Mouse (Mus musculus) ES-E14 (cell line): ENCODE data around the gene G3bp1. TPM values are rescaled to one million over a fixed set of nuclear protein-coding genes. Genes with fewer than 3 reads are reported as not detected.

Experiments used
- DNase-seq: peaks from one replicate; pipeline ENCODE4 v3.0.0-alpha.2; 2013; ENCODE audit warnings: low read depth, low spot score
- H3K27ac ChIP-seq: 2 replicates; pipeline ENCODE4 v1.5.1; 2012; ENCODE audit warnings: low read depth, mild to moderate bottlenecking, low read length, moderate library complexity, mixed read lengths; ENCODE audit not compliant: poor library complexity, insufficient read depth, severe bottlenecking
- H3K36me3 ChIP-seq: 2 replicates; pipeline ENCODE4 v1.6.1; 2012; ENCODE audit warnings: mild to moderate bottlenecking, low read length, moderate library complexity, mixed read lengths; ENCODE audit not compliant: control insufficient read depth, poor library complexity, insufficient read depth, severe bottlenecking
- H3K4me1 ChIP-seq, 2 experiments: fragments of 150-350 bp in 1 of 2; sonication (generic) in 1 of 2; 2 replicates each; pipeline ENCODE4 v1.6.1; 2012; ENCODE audit warnings: low read length in 2 of 2, mild to moderate bottlenecking in 1 of 2, mixed read lengths in 1 of 2; ENCODE audit not compliant: control insufficient read depth in 2 of 2, insufficient read depth in 2 of 2, poor library complexity in 1 of 2
- H3K4me3 ChIP-seq, 2 experiments: fragments of 150-350 bp in 1 of 2; sonication (generic) in 1 of 2; 2 replicates each; pipeline ENCODE4 v1.5.1; 2012; ENCODE audit warnings: low read length in 2 of 2, low read depth in 1 of 2, mild to moderate bottlenecking in 1 of 2, mixed read lengths in 1 of 2; ENCODE audit not compliant: insufficient read depth in 1 of 2, poor library complexity in 1 of 2, severe bottlenecking in 1 of 2
- H3K9ac ChIP-seq: 2 replicates; pipeline ENCODE4 v1.6.1; 2012; ENCODE audit warnings: low read depth, mild to moderate bottlenecking, low read length, mixed read lengths; ENCODE audit not compliant: poor library complexity, insufficient read depth, severe bottlenecking
- H3K9me3 ChIP-seq: fragments of 150-350 bp; sonication (generic); 2 replicates; pipeline ENCODE4 v1.6.1; 2012; ENCODE audit warnings: low read depth, mild to moderate bottlenecking, low read length; ENCODE audit not compliant: control insufficient read depth, insufficient read depth
- CHD2 ChIP-seq: IDR thresholded peaks from 2 replicates; pipeline ENCODE4 v1.6.1; 2014; ENCODE audit warnings: mild to moderate bottlenecking, low read depth, low read length, inconsistent platforms
- HCFC1 ChIP-seq: IDR thresholded peaks from 2 replicates; pipeline ENCODE4 v1.6.1; 2012; ENCODE audit warnings: low read length, inconsistent platforms, borderline replicate concordance; ENCODE audit not compliant: insufficient read depth
- MAFK ChIP-seq: IDR thresholded peaks from 2 replicates; pipeline ENCODE4 v1.6.1; 2014; ENCODE audit warnings: mild to moderate bottlenecking, low read depth, low read length, inconsistent platforms; ENCODE audit not compliant: insufficient read depth
- ZC3H11A ChIP-seq: IDR thresholded peaks from 2 replicates; pipeline ENCODE4 v1.6.1; 2012; ENCODE audit warnings: low read depth, mild to moderate bottlenecking, inconsistent platforms, low read length, borderline replicate concordance
- ZNF384 ChIP-seq: IDR thresholded peaks from 2 replicates; pipeline ENCODE4 v1.6.1; 2012; ENCODE audit warnings: low read depth, low read length, inconsistent platforms
- in situ Hi-C, 2 experiments: fragments of 600-800 bp; cut with MboI; formaldehyde crosslinking; loops; one replicate each; pipeline ENCODE4 v1.15.1; 2025; ENCODE audit warnings: low sequenced_read_pairs in 2 of 2, inconsistent platforms in 1 of 2; ENCODE audit not compliant: unreplicated experiment in 2 of 2
- total RNA-seq: library from RNA; depleted of rRNA; stranded (reverse); fragments of 300-350 nt; gene quantifications from 2 replicates; pipeline ENCODE4 v1.2.3, GENCODE M21; 2012; rRNA removed

The G3bp1 gene
- total RNA-seq: 178 and 189 TPM in 2 replicates

DNA sequence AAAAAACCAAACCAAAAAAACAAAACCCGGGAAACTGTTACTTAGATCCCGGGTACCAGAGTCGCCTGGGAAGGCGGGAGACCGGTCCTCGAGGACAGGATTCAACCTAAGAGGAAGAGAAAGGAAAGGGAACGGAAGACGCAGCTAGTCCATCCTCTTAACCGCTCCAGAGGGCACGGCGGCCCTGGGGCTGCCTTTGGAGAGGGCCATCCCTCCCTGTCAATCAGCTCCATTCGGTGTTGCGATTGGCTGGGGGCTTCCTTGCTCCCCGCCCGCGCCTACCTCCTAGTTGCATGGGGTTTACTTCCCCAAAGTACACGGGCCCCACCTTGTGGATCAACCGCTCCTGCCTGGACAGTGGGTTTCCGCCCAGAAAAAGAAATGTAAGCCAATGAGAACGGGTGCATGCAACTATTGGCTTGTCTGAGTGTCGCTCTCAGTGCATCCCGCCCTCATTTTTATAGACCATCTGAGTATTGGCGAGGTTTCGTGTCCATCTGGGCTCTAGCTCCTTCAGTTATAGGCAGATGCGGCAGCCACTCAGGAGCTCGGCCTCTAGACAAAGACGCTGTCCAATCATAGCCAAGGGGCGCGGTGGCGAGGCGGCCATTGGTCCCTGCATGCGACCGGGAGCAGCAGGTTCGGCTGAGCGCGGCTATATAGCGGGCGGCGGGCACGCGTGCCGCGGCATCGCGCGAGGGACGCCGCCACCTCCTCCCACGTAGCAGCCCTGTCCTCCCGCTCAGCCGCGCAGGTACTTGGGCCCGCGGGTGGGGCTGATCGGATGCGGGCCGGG is at the start of gene G3bp1:
Gene G3bp1 (plus strand): TSS at position 638 of the 796 bp plus-strand sequence.
- Histone ChIP-seq H3K27ac (peak within 1 kb of the TSS; percentile 92), H3K9ac (peak within 1 kb of the TSS; percentile 95), H3K36me3 (peaks cover 14% of the 10 kb centered on the region), H3K4me1 (peaks cover 2 to 3% of the 10 kb centered on the region in 2 experiments; a peak in 2 of 4 replicates), H3K4me3 (peak within 1 kb of the TSS; percentile 93 to 96), H3K9me3 (no peaks in the 10 kb centered on the region)
- TF ChIP-seq CHD2: peak; percentile 97
- TF ChIP-seq ZNF384: no peak
- TF ChIP-seq HCFC1: peak; percentile 49; the same call in 1 of the 2 replicates
- peak; percentile 99 for DNase-seq
- in situ Hi-C loops: no loop called here

DNA sequence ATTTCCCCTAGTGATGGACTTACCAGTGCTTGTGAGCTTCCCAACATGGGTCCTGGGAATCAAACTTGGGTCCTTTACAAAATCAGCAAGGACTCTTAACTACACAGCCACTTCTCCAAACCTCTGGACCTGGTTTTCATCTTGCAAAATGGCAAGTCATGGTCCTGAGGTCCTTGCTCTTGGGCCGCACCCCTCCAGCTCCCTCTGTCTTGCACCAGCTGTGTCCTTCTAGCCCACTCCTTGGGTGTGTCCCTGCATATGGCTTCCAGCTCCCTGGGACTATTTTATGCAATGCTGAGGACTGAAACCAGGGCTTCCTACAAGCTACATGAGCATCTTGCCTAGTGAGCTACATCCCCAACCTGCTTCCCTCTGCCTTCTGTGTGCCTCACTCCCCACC is 46.5 kb upstream of the G3bp1 start, which contains the start of gene Sparc:
Gene Sparc (minus strand): TSS at position 206 of the 400 bp plus-strand sequence.
- in situ Hi-C loops: no loop called here
- H3K36me3 ChIP-seq: no peaks in the 10 kb centered on the region
- TF ChIP-seq HCFC1: no peak
- TF ChIP-seq ZC3H11A: no peak
- no peak for TF ChIP-seq CHD2
- no peak for TF ChIP-seq MAFK
- TF ChIP-seq ZNF384: no peak
- H3K4me3 ChIP-seq: no peak within 1 kb of the TSS
- H3K9me3 ChIP-seq: no peaks in the 10 kb centered on the region
- H3K27ac ChIP-seq: no peak within 1 kb of the TSS
- no peak for DNase-seq
- H3K4me1 ChIP-seq: peaks cover 17 to 21% of the 10 kb centered on the region in 2 experiments; a peak in 3 of 4 replicates
- no peak within 1 kb of the TSS for H3K9ac ChIP-seq

DNA sequence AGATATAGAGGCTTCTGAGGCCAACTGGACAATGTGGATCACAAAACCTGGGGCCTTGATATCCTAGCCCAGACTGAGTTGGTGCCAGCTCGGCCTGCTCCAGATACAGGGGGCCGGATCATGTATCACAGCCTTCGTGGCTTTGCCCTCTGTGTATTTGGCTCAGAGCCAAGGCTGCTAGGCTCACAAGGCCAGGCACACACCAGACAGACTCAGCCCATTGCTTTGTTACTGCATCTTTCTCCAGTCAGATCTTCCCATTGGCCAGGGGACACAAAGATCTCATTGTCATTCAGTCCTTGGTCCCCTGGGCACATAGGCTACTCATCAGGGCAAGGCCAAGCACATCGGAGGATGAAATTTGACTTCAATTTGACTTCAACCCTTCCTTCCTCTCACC is 45.7 kb upstream of the G3bp1 start:
- Histone ChIP-seq H3K27ac (no peak overlapping the region), H3K4me1 (peaks cover 17 to 23% of the 10 kb centered on the region in 2 experiments; a peak in 3 of 4 replicates), H3K4me3 (no peak overlapping the region), H3K36me3 (no peaks in the 10 kb centered on the region), H3K9me3 (no peaks in the 10 kb centered on the region), H3K9ac (no peak overlapping the region)
- TF ChIP-seq ZC3H11A: no peak
- DNase-seq: no peak
- in situ Hi-C loops: no loop called here

DNA sequence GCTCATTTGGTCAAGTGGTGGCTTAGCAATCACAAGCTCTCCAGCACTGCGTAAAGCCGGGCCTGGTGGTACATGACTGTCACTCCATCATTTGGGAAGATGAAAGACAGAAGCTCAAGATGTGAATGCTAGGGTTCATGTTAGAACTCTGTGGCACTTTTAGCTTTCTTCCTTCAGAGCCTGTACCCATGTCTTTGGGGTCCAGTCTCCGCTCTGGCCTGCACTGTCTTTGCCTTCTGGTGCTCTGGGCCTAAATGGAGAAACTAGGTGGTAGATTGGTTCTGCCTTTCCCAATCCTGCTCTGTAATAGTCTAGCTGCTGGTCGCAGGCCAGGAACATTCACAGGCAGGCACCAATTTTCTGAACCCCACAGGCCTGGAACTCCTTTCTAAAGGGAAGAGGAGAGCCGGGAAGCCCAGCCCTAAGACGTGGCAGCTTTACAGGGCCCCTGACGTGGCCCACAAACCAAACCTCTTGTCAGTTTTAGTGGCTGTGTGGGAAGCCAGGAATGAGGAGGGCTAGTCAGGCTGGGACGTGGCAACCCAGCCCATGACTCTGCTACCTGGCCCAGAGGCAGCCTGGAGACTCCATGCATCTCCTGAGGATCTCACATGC is 44.6 kb upstream of the G3bp1 start:
- H3K27ac ChIP-seq: no peak overlapping the region
- H3K9me3 ChIP-seq: no peaks in the 10 kb centered on the region
- no peak for DNase-seq
- H3K4me3 ChIP-seq: no peak overlapping the region
- peaks cover 16% of the 10 kb centered on the region in 2 experiments; a peak in 3 of 4 replicates for H3K4me1 ChIP-seq
- H3K36me3 ChIP-seq: no peaks in the 10 kb centered on the region
- H3K9ac ChIP-seq: no peak overlapping the region
- in situ Hi-C loops: no loop called here
- TF ChIP-seq MAFK: no peak
- TF ChIP-seq ZNF384: no peak
- no peak for TF ChIP-seq ZC3H11A
- TF ChIP-seq HCFC1: no peak
- no peak for TF ChIP-seq CHD2
